Mouse (Mus musculus) spleen, postnatal 14 days (tissue): ENCODE results near the gene Kcnc3.

Experiments
- DNase-seq, 2 experiments: peaks; one replicate each; pipeline ENCODE4 v3.0.0; 2021 to 2022; ENCODE audit warnings: low spot score in 2 of 2

The Kcnc3 gene

DNA sequence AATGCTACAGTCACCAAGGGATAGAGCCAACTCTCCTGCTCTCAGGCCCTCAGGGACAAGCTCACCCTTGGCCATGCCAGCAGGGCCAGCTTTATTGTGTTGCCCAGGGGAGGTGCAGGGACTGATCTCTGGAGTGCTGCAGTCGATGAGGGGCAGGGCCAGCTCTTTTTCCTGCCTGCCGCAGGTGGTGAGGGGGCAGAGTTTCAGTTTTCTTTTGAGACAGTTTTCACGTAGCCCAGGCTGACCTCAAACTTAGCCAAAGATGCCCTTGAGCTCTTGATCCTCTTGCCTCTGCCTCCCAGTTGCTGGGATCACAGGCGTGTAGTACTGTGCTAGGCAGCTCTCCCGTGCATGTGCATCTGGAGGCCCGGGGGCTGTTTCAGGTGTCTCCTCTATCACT lies 19.5 kb upstream of the Kcnc3 start:
- no peak for DNase-seq

GRCm38 (mm10) chr7:44571811-44572210 lies 18.7 kb upstream of the Kcnc3 start:
- DNase-seq, result no peak

- DNase-seq, result peak; percentile 56 to 65
These were observed 18.2 kb upstream of the Kcnc3 start, which contains the start of gene Napsa for GRCm38 (mm10) chr7:44572213-44572701. TSS of gene Napsa (plus strand) at chr7:44572380.

- DNase-seq, result no peak
These were observed 17.4 kb upstream of the Kcnc3 start for GRCm38 (mm10) chr7:44572956-44573484.

GRCm38 (mm10) chr7:44576333-44576844 lies 14.1 kb upstream of the Kcnc3 start:
- DNase-seq, result no peak

DNA sequence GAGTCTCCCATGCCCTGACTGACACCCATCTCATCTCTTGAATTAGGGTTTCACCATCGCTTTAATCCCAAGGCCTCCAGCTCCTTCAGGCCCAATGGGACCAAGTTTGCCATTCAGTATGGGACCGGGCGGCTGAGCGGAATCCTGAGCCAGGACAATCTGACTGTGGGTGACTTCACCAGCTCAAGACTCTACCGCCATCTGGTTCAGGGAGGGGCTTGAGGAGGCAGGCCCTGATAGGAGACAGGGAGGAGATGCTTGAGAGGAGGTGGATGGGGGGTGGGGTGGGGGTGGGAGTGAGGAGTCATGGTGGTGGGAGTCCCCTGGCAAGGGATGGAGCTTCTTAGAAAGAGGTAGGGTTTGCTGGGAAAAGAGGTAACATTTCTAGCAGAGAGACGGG lies 8.8 kb upstream of the Kcnc3 start:
- no peak for DNase-seq

DNA sequence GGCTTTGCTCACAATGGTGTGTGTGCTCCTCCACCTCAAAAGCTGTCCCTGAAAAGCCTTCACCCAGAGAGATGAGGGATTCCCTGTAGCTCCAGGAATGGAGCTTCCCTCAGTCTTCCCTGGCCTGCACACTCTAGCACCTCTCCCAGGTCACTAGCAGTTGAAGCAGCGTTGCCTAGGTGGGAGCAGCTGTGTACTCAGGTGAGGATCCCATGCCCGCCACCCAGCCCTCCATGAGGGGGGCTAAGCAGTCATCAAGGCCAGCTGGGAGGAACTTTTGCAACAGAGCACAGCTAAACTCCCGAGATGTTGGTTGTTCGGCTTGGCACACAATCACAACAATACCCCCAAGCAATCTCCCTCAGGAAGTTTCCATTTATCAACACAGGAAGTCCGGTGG lies 7.8 kb upstream of the Kcnc3 start:
- DNase-seq, result no peak

GRCm38 (mm10) chr7:44583146-44583545 lies 7.3 kb upstream of the Kcnc3 start:
- DNase-seq, result no peak

GRCm38 (mm10) chr7:44584265-44584804 lies 6.1 kb upstream of the Kcnc3 start:
- no peak for DNase-seq

DNA sequence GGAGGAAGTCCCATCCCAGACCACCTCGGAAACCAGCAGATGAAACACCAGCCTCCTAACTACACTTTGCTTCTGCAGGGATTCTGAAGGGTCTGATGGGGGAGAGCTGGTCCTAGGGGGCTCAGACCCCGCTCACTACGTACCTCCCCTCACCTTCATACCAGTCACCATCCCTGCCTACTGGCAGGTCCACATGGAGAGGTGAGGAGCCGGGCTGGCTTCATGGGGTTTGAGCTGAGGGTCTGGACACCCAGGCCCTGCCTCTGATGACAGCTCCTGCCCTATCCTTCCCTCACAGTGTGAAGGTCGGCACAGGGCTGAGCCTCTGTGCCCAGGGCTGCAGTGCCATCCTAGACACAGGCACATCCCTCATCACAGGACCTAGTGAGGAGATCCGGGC lies 5.5 kb upstream of the Kcnc3 start:
- no peak for DNase-seq

DNA sequence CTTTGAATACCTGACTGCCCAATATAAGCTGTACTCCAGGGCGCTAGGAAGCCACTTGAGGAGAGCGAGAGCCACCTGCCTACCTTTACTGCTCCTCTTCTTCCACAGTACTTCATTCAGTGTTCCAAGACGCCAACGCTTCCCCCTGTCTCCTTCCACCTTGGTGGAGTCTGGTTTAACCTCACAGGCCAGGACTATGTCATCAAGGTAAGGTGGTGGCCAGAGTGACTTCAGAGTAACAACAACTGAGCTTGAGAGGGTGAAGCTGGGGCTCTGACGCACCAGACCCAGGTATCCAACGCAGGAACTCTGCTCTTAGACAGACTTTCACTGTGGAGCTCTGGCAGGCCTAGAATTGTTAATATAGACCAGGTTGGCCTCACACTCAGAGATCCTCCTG lies 4.9 kb upstream of the Kcnc3 start:
- no peak for DNase-seq

DNA sequence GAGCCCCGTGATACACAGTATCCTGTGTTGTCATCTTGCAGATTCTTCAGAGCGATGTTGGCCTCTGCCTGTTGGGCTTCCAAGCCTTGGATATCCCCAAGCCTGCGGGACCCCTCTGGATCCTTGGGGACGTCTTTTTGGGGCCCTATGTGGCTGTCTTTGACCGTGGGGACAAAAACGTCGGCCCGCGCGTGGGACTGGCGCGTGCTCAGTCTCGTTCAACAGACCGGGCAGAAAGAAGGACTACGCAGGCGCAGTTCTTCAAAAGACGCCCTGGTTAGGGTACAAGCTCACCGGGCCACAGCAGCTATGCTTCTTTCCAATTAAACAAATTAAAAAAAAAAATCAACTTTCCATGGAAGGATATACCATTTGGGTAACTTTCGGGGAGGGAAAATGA lies 3.9 kb upstream of the Kcnc3 start:
- DNase-seq, result no peak

DNA sequence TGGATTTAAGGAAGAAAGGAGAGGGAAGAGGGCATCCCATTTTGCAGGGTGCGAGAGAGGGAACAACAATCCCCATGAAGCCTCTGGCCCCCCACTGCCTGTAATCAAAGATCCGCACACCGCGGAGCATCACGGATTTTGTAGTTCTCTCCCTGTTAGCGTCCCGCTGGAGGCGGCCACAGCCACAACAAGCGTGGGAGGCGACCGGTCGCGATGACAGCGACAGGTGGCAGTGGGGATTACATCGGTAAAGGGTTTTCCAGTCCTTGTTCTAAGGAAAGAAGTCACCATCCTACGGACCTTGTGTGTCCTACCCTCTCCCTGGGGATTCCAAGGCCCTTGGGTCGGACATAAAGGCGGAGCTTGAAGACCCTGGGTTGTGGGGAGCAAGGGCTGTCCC lies 3.5 kb upstream of the Kcnc3 start:
- DNase-seq, result no peak

DNA sequence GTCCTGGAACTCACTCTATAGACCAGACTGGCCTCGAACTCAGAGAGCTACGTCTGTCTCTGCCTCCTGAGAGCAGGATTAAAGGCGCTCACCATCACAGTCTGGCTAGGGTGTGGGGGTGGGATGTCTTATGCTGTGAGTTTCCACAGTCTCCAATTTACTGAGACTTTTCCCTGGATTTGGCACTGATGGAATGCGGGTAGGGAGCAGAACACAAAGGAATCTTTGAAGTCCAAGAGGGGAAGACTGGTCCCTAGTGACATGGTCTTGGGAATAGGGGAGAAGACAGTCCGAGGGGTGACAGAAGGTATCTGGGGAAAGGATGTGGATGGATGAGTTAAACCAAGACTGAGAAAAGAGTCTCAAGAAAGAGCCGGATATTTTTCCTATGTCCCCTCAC lies 2.8 kb upstream of the Kcnc3 start:
- no peak for DNase-seq

- no peak for DNase-seq
These were observed 2.1 kb upstream of the Kcnc3 start for GRCm38 (mm10) chr7:44588338-44588737.

GRCm38 (mm10) chr7:44589149-44589548 lies 1.3 kb upstream of the Kcnc3 start:
- DNase-seq, result peak in 1 of 2 experiments; percentile 42

GRCm38 (mm10) chr7:44589946-44590345 lies 518 bp upstream of the Kcnc3 start:
- DNase-seq, result no peak

DNA sequence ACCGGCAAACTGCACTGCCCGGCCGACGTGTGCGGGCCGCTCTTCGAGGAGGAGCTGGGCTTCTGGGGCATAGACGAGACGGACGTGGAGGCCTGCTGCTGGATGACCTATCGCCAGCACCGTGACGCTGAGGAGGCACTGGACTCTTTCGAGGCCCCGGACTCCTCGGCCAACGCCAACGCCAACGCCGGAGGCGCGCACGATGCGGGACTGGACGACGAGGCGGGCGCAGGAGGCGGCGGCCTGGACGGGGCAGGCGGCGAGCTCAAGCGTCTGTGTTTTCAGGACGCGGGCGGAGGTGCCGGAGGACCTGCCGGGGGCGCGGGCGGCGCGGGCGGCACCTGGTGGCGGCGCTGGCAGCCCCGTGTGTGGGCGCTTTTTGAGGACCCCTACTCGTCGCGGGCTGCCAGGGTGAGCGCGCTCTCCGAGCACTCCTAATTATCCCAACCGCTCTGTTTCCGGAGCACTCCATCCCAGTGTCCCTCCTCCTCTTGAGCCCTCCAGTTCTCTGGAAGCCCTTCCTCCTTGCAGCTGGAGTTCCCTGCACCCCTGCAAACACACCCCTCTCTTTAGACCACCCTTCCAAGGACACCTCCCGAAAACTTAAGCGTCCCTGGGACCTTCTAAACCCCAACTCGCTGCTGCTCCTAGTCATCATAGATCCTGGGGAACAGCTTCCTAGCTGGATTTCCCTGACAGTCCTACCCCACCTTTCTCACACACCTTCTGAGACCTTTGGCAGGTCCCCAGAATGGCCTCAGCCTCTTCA lies 1.1 kb downstream of the Kcnc3 start:
- DNase-seq, result no peak

GRCm38 (mm10) chr7:44593051-44593450 lies 2.6 kb downstream of the Kcnc3 start:
- no peak for DNase-seq

DNA sequence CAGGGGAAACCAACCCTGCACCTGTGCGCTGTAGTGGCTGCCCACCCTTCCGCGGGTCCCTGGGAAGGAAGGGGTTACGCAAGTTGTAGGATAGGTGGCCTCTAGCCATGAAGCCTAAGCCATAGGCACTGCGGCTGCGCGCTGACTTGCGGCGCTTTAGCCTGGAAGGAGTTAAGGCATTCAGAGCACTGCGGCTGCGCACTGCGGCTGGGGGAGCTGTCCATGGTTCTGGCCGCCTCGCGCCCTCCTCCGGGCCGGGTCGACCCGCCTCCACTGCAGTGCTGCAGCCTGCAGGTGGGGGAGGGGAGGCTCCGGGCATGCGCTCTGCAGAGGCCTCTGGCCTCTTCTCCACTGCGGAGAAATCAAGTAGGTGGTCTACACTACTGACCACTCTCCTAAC lies 3.3 kb downstream of the Kcnc3 start:
- peak; percentile 59 to 71 for DNase-seq

DNA sequence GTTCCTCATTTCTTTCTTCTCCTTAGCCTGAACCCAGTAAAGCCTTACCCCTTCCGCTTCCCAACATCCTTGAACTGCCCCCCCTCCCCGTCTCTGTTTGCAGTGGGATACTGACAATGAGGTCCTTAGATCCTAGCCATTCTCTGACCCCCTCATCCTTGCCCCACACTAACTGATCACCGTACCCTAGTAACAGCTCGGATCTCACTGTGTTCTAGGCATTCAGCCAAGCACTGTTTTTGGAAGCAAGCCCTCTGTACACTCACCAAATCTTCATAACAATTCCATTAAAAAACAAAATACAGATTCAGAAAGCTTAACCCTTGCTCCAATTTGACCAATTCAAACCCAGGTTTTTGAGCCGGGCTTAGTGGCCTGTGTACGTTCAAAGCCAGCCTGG lies 3.8 kb downstream of the Kcnc3 start:
- no peak for DNase-seq

DNA sequence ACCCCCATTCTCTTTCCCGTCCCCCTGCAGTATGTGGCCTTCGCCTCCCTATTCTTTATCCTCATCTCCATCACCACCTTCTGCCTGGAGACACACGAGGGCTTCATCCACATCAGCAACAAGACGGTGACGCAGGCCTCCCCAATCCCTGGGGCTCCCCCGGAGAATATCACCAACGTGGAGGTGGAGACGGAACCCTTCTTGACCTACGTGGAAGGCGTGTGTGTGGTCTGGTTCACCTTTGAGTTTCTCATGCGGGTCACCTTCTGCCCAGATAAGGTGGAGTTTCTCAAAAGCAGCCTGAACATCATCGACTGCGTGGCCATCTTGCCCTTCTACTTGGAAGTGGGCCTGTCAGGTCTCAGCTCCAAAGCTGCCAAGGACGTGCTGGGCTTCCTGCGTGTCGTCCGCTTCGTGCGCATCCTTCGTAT lies 4.7 kb downstream of the Kcnc3 start:
- no peak for DNase-seq

DNA sequence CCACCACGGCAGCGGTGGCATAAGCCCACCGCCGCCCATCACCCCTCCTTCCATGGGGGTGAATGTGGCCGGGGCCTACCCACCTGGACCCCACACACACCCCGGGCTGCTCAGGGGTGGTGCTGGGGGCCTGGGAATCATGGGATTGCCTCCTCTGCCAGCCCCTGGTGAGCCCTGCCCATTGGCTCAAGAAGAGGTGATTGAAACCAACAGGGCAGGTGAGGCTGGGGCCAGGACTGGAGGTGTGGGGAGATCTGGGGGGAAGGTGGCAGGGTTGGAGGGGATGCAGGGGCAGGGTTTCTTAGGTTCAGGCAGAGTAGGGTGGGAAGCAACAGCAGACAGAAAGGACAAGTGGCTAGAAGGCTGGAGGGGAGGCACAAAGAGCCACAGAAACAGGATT lies 5.6 kb downstream of the Kcnc3 start:
- DNase-seq, result no peak
